Mouse (Mus musculus): Measurements from ENCODE around the gene Bloc1s4. TPM values are rescaled to one million over a fixed set of nuclear protein-coding genes. Genes with fewer than 3 reads are reported as not detected.

Gene Bloc1s4
- polyA plus RNA-seq (2015; fragmentation: Illumina TruSeq; extraction: RNeasy Lipid Tissue Mini Kit (QIAGEN cat#74804); ENCODE audit: low read depth, low replicate concordance), result 16.7 TPM

DNA sequence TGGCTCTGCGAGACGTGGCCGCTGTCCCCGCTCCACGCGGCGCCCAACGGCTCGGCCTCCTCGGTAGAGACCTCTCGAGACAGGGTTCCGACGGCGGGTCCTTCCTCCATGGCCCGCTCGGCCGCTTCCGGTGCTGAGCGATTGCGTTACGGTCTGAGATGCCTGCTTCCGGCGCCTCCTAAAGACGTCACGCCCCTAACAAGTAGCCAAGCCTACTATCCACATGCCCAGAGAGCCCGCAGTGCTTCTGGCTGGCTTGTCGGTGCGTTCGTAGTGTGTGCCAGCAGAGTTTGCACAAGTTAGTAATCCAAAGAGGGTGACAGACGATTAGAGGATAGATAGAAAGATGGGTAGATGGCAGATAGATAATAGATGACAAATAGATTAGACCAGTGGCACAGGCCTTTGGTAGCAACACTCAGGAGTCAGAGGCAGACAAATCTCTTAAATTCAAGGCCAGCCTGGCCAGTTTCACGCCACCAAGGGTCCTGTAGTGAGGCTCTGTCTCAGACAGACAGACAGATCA, at the start of gene Bloc1s4:
Gene Bloc1s4 (minus strand): TSS at position 115 of the 526 bp plus-strand sequence.

GRCm38 (mm10) chr5:36796296-36797014, 48.0 kb upstream of the Bloc1s4 start, which contains the start of gene Mrfap1:
TSS of gene Mrfap1 (minus strand) at chr5:36796772.

Other genes with a start within 250 kb of the Bloc1s4 start
- 57.0 TPM for gene Tbc1d14, start 155.4 kb downstream of the Bloc1s4 start, polyA plus RNA-seq (2015; fragmentation: Illumina TruSeq; extraction: RNeasy Lipid Tissue Mini Kit (QIAGEN cat#74804); ENCODE audit: low read depth, low replicate concordance)
- 54.8 TPM for gene D5Ertd579e, start 52.6 kb downstream of the Bloc1s4 start, polyA plus RNA-seq (2015; fragmentation: Illumina TruSeq; extraction: RNeasy Lipid Tissue Mini Kit (QIAGEN cat#74804); ENCODE audit: low read depth, low replicate concordance)
- 416 TPM for gene Mrfap1, start 48.1 kb upstream of the Bloc1s4 start, polyA plus RNA-seq (2015; fragmentation: Illumina TruSeq; extraction: RNeasy Lipid Tissue Mini Kit (QIAGEN cat#74804); ENCODE audit: low read depth, low replicate concordance)
- 16.7 TPM for gene Man2b2, start 82.0 kb upstream of the Bloc1s4 start, polyA plus RNA-seq (2015; fragmentation: Illumina TruSeq; extraction: RNeasy Lipid Tissue Mini Kit (QIAGEN cat#74804); ENCODE audit: low read depth, low replicate concordance)
- 353 TPM for gene Ppp2r2c, start 119.9 kb upstream of the Bloc1s4 start, polyA plus RNA-seq (2015; fragmentation: Illumina TruSeq; extraction: RNeasy Lipid Tissue Mini Kit (QIAGEN cat#74804); ENCODE audit: low read depth, low replicate concordance)
- gene Wfs1, start 240.6 kb upstream of the Bloc1s4 start, polyA plus RNA-seq (2015; fragmentation: Illumina TruSeq; extraction: RNeasy Lipid Tissue Mini Kit (QIAGEN cat#74804); ENCODE audit: low read depth, low replicate concordance), result 52.2 TPM